Mouse (Mus musculus) heart, postnatal 10 days (tissue): ENCODE measurements at regions not wholly inside any gene's neighbourhood (a gene's known extent, or its start where the extent isn't known, plus 50 kb on each side); places are given as distances from the start of the nearest gene placed in this dataset.

Source experiments
- DNase-seq, 2 experiments: peaks; one replicate each; pipeline ENCODE4 v3.0.0; 2021
- intact Hi-C: fragments of 180-260 bp; cut with DNase I; formaldehyde crosslinking; loops from one replicate; pipeline ENCODE4 v1.15.1; 2025

DNA sequence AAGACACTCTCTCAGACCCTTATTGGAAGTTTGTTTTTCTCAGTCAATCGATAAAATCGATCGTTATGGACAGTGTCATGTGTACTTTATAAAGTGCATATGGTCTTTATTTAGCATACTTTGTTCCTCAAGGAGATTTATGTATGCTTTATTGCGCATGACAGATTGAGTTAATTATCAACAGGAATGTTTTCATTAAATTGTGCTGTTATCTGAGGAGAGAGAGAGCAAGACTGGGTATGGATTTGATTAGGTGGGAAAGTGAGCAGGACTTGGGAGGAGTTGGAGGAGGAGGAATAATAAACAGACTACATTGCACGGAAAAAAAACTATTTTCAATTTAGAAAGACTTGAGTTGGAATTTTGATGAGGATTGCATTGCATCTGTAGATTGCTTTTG, 183.8 kb upstream of the Sstr1 start:
- intact Hi-C loops = no loop called here
- DNase-seq = no peak

DNA sequence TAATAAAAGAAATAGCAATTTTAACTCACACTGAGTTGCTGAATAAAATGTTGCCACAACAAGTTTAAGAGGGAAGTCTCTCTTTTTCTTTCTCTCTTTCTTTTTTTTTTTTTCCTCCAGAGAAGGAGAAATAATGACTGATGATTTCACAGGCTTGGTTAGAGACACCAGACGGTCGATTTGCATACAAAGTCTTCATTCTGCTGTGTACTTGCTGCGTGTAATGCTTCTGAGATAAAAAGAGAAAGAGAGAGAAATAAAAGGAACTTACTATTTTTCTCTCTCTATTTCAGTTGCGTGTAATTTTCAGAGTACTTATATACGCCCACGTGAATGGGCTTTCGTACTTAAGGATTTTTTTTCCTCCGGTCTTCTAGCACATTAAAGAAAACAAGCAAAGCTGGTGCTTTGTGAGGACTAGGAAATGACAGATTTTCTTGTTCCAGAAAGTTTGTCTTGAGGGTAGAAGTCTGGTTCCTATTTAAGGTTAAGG, 155.2 kb upstream of the Sstr1 start:
- DNase-seq = no peak
- intact Hi-C loops = no loop called here

DNA sequence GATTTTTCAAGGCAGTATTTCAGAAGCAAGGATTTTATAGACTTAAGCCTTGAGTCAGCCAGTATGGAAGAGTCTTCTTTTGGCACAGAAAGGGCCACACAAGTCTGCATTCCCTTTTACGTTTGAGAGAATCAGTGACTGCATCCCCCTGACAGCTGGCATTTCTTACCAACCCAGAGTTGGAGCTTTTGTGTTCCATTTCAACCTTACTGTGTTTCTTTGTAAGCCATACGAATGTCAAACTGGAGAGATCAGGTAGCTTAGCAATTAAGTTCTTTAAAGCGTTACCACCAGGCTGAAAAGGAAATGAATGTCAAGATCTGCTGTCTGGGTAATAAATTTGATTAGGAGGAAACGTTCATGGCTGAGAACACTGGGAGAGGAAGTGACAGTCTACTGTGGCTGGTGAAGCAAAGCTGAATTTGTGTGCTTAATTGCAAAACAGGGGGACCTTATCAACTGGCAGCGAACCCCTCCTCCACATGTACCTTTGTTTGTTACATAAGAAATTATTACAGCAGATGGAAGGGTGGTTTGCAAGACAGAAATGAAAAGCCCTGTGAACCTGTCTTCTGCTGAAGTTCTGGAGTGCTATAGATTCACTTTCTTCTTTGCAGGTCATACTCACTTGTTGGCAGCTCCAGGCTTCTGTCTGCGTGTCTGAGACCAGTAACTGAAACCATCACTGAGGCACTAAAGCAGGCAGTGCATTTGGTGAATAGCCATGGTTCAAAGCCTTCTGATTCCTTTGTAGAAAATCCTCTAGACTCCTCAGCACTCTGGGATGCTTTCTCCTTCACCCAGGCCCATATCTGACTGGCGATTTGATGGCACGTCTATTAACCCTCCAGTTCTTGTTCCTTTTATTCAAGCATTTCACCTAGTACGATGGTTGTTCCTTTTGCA, 144.0 kb upstream of the Sstr1 start:
- intact Hi-C loops = no loop called here
- DNase-seq = no peak

DNA sequence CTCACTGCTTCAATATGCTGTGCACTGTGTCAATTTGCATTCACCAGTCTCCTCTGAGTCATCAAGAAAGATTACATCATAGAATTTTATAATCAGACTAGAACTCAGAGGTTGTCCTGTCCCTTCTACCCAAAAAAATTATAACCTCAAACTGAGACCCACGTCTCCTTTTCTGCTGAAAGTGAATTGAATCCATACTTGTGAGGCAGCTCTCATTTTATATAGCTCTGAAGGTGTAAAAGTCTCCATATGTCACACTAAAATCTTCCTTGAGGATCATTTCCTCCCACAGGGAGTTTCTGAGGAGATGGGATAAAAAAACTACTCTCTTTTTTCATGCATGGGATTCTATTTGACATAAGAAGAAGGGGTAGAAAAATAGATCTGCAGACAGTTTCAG, 124.3 kb upstream of the Sstr1 start:
- intact Hi-C loops = no loop called here
- DNase-seq = no peak

DNA sequence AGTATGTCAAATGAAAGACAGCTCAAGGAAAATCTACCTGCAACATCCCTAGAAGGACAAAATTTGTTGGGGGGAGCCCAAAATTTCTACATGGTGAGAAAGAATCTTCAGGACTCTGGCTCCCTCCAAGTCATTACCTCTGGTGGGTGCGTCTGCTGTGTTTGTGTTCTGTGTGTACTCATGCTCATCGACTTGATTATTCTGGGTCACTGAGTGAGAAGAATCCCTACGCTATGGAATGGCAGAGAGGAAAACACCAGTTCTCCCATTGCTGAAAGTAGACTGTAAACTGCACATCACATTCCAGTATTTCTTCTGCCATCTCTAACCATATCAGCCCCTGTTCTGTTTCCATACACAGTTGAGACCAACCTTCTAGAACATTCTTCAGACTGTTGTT, 98.9 kb upstream of the Sstr1 start:
- intact Hi-C loops = no loop called here
- DNase-seq = no peak

DNA sequence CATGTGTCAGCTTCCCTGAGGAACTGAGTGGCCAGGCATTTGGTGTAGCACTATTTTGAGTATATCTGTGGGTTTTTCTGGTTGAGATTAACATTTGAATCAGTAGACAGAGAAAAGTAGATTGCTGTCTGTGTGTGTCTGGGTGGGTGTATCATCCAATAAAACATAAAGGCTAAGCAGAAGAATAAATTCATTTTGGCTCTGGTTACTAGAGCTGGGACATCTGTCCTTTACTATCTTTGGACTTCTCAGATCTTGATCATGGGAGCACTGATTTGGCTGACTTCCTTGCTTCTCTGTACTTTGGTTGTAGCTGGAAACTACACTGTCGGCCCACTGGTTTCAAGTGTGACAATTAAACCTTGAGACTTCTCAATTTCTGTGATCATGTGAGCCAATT, 72.5 kb upstream of the Sstr1 start:
- intact Hi-C loops = no loop called here
- DNase-seq = no peak

DNA sequence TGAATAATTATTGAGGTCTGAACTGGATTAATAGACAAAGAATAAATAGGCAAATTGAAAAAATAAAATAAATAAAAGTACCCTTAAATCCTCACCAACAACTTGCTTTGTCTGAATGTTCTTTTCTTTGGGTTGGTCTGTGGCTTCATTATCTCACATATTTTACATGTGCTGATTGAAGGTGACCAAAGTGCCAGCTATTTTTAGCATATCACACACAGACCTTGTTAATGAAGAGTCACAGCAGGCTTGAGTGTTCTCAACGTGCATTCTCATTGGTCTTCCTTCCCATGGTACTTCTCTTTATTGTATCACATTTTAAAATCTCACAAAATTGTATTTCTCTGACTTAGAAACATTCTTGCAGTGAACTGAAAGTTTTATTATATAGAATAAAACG, 59.7 kb upstream of the Sstr1 start:
- peak; percentile 8 to 18 for DNase-seq
- intact Hi-C loops = no loop called here
